In the genomic region with DNA sequence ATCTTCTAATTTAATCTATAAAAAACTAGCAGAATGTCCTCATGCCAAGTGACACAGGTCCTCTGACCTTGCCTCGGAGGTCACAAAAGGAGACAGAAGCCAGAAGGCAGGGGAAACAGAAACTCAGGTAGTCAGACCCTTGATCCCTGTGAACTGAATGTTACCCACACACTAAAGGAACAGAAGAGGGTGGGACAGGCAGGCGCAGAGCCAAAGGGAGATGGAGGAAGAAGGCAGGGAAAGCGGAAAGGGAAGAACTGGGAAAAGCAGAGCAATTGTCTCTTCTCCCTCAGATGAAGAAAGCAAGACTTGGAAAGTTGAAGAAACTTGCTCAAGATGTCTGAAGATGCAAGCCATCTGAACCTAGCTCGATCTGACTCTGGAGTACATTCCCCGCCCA, we compare ENCODE assay signal across 24 mouse cellular contexts.
A peak's percentile ranks its signal among the peaks of the same experiment; 100 is the strongest.
DNase-seq lines count a peak whose midpoint lies in the region; ATAC-seq and TF ChIP-seq lines count a peak whose summit lies in the region.
"Had no signal": no experiment of that assay in that cellular context is flagged by ENCODE, and none has a peak within 500 bp of the region (broad histone marks: within the 10 kb centered on the region; RNA-seq: fewer than 3 reads in every experiment).

No protein-coding gene starts in this region.

- H3K4me2 ChIP-seq in heart, embryonic 11.5 days: no peak overlapping the region
- H3K4me2 ChIP-seq in liver, postnatal 0 days (ENCODE audit: low read depth, low read length): no peak overlapping the region
- H3K4me2 ChIP-seq in heart, embryonic 15.5 days: no peak overlapping the region
- H3K4me2 ChIP-seq: embryonic facial prominence, embryonic 12.5 days; embryonic facial prominence, embryonic 15.5 days; hindbrain, embryonic 13.5 days; intestine, embryonic 15.5 days had no signal

- WGBS in heart, embryonic 11.5 days (ENCODE audit: insufficient replicate concordance): 74% methylated on average over 5 of the region's 5 CpGs
- WGBS in liver, adult 2 months: 76% methylated on average over 5 of the region's 5 CpGs
- WGBS in liver, postnatal 0 days (ENCODE audit: insufficient replicate concordance): 74% methylated on average over 5 of the region's 5 CpGs
- WGBS in heart, embryonic 15.5 days: 76% methylated on average over 5 of the region's 5 CpGs
- WGBS in embryonic facial prominence, embryonic 10.5 days: 86% methylated on average over 5 of the region's 5 CpGs

- peaks cover 5% of the 10 kb centered on the region; the same call in 1 of the 2 replicates for H3K4me1 ChIP-seq in heart, embryonic 11.5 days (ENCODE audit: control insufficient read depth, insufficient read depth, low read length)
- H3K4me1 ChIP-seq in liver, adult 2 months (ENCODE audit: control insufficient read depth, insufficient read depth, low read length): peaks cover 8% of the 10 kb centered on the region
- H3K4me1 ChIP-seq in liver, postnatal 0 days (ENCODE audit: insufficient read depth): peaks cover 4% of the 10 kb centered on the region
- H3K4me1 ChIP-seq in heart, embryonic 15.5 days (replicated peaks): peaks cover 15% of the 10 kb centered on the region
- no peaks in the 10 kb centered on the region for H3K4me1 ChIP-seq in embryonic facial prominence, embryonic 10.5 days
- H3K4me1 ChIP-seq: embryonic facial prominence, embryonic 12.5 days; embryonic facial prominence, embryonic 15.5 days; hindbrain, embryonic 13.5 days; intestine, embryonic 15.5 days had no signal

- TF ChIP-seq EP300 in liver, postnatal 0 days (IDR thresholded peaks at IDR 0.05; ENCODE audit: low read depth): no peak

- no peak overlapping the region for H3K27ac ChIP-seq in heart, embryonic 11.5 days (ENCODE audit: low read depth, low read length)
- H3K27ac ChIP-seq in liver, adult 2 months (replicated peaks; ENCODE audit: insufficient read depth, low read depth, low read length): no peak overlapping the region
- no peak overlapping the region for H3K27ac ChIP-seq in liver, postnatal 0 days (ENCODE audit: low read depth)
- 0 out of 2 replicates have a peak overlapping the region, but pooled peaks have one; percentile 49 for H3K27ac ChIP-seq in heart, embryonic 15.5 days
- no peak overlapping the region for H3K27ac ChIP-seq in embryonic facial prominence, embryonic 10.5 days (replicated peaks)
- H3K27ac ChIP-seq: embryonic facial prominence, embryonic 12.5 days; embryonic facial prominence, embryonic 15.5 days; hindbrain, embryonic 10.5 days; hindbrain, embryonic 13.5 days; intestine, embryonic 15.5 days had no signal

- ATAC-seq in heart, embryonic 11.5 days (replicated peaks; ENCODE audit: insufficient number of reproducible peaks, low FRiP score, low TSS enrichment): no peak
- ATAC-seq in liver, postnatal 0 days: no peak
- ATAC-seq in heart, embryonic 15.5 days (replicated peaks; ENCODE audit: insufficient number of reproducible peaks, insufficient read depth, low FRiP score, low read depth): no peak
- ATAC-seq: CD4-positive, CD25-positive, alpha-beta regulatory T cell, adult 4 months; forebrain, embryonic 14.5 days; forebrain, postnatal 0 days; hindbrain, embryonic 16.5 days; intestine, embryonic 15.5 days had no signal

- no peaks in the 10 kb centered on the region for H3K9me3 ChIP-seq in heart, embryonic 11.5 days (replicated peaks; ENCODE audit: control insufficient read depth, low read length)
- no peaks in the 10 kb centered on the region for H3K9me3 ChIP-seq in liver, postnatal 0 days (ENCODE audit: low read length)
- H3K9me3 ChIP-seq in heart, embryonic 15.5 days (replicated peaks): no peaks in the 10 kb centered on the region
- H3K9me3 ChIP-seq in embryonic facial prominence, embryonic 10.5 days: no peaks in the 10 kb centered on the region
- H3K9me3 ChIP-seq: embryonic facial prominence, embryonic 12.5 days; embryonic facial prominence, embryonic 15.5 days; hindbrain, embryonic 10.5 days; hindbrain, embryonic 13.5 days; intestine, embryonic 15.5 days had no signal

- H3K4me3 ChIP-seq in heart, embryonic 11.5 days (ENCODE audit: low read depth, low read length): no peak overlapping the region
- H3K4me3 ChIP-seq in liver, adult 2 months (ENCODE audit: insufficient read depth, low read depth, low read length): no peak overlapping the region
- H3K4me3 ChIP-seq in liver, postnatal 0 days (ENCODE audit: low read depth, low read length): no peak overlapping the region
- no peak overlapping the region for H3K4me3 ChIP-seq in heart, embryonic 15.5 days
- H3K4me3 ChIP-seq in embryonic facial prominence, embryonic 10.5 days: no peak overlapping the region
- H3K4me3 ChIP-seq: embryonic facial prominence, embryonic 12.5 days; embryonic facial prominence, embryonic 15.5 days; hindbrain, embryonic 10.5 days; hindbrain, embryonic 13.5 days; intestine, embryonic 15.5 days had no signal

- no peaks in the 10 kb centered on the region for H3K79me2 ChIP-seq in liver, adult 2 months (ENCODE audit: control insufficient read depth, insufficient read depth, low read length)

- H3K36me3 ChIP-seq in heart, embryonic 11.5 days (ENCODE audit: control insufficient read depth, insufficient read depth, low read length): no peaks in the 10 kb centered on the region
- H3K36me3 ChIP-seq in liver, adult 2 months (ENCODE audit: control insufficient read depth, insufficient read depth, low read length): no peaks in the 10 kb centered on the region
- H3K36me3 ChIP-seq in liver, postnatal 0 days (replicated peaks; ENCODE audit: insufficient read depth, low read length): no peaks in the 10 kb centered on the region
- H3K36me3 ChIP-seq in heart, embryonic 15.5 days: no peaks in the 10 kb centered on the region
- no peaks in the 10 kb centered on the region for H3K36me3 ChIP-seq in embryonic facial prominence, embryonic 10.5 days (replicated peaks)
- H3K36me3 ChIP-seq: embryonic facial prominence, embryonic 12.5 days; embryonic facial prominence, embryonic 15.5 days; hindbrain, embryonic 10.5 days; hindbrain, embryonic 13.5 days; intestine, embryonic 15.5 days had no signal

- no peak for TF ChIP-seq POLR2A in liver, adult 2 months (IDR thresholded peaks at IDR 0.05; ENCODE audit: extremely low read depth, insufficient read depth, low read length)

- no peaks in the 10 kb centered on the region for H3K27me3 ChIP-seq in heart, embryonic 11.5 days (ENCODE audit: control insufficient read depth, insufficient read depth, low read length)
- H3K27me3 ChIP-seq in liver, adult 2 months (ENCODE audit: control insufficient read depth, insufficient read depth, low read length): no peaks in the 10 kb centered on the region
- no peaks in the 10 kb centered on the region for H3K27me3 ChIP-seq in liver, postnatal 0 days (ENCODE audit: insufficient read depth, low read length)
- no peaks in the 10 kb centered on the region for H3K27me3 ChIP-seq in heart, embryonic 15.5 days
- no peaks in the 10 kb centered on the region for H3K27me3 ChIP-seq in embryonic facial prominence, embryonic 10.5 days (replicated peaks; ENCODE audit: low read depth, poor library complexity, severe bottlenecking)
- H3K27me3 ChIP-seq: embryonic facial prominence, embryonic 12.5 days; embryonic facial prominence, embryonic 15.5 days; hindbrain, embryonic 13.5 days; intestine, embryonic 15.5 days had no signal

- H3K9ac ChIP-seq in heart, embryonic 11.5 days (ENCODE audit: low read depth, low read length): no peak overlapping the region
- H3K9ac ChIP-seq in liver, adult 2 months (ENCODE audit: low read depth, low read length): no peak overlapping the region
- H3K9ac ChIP-seq in liver, postnatal 0 days (replicated peaks): no peak overlapping the region
- H3K9ac ChIP-seq in heart, embryonic 15.5 days: no peak overlapping the region
- H3K9ac ChIP-seq: embryonic facial prominence, embryonic 12.5 days; embryonic facial prominence, embryonic 15.5 days; forebrain, postnatal 0 days; hindbrain, embryonic 13.5 days; intestine, embryonic 15.5 days had no signal

- no peak for TF ChIP-seq CTCF in liver, adult 2 months (IDR thresholded peaks at IDR 0.05; ENCODE audit: low read depth, low read length)
- TF ChIP-seq CTCF in liver, postnatal 0 days (IDR thresholded peaks at IDR 0.05; ENCODE audit: low read depth): no peak

- peak; percentile 43 to 57 for DNase-seq in heart, adult 18-20 months
- peak; percentile 59 for DNase-seq in liver, adult 2 months (ENCODE audit: extremely low read depth, low read depth, low spot score)
- DNase-seq in liver, postnatal 0 days: no peak
- DNase-seq in heart, postnatal 4 days: peak; percentile 16
- no peak for DNase-seq in embryonic facial prominence, embryonic 10.5 days (ENCODE audit: low spot score)
- DNase-seq: adrenal gland, adult 2 months; adrenal gland, postnatal 14 days; cerebellum, adult 18-20 months; cerebellum, adult 9-10 months; cerebellum, postnatal 14 days; forebrain, postnatal 0 days; gastrocnemius, postnatal 25 days; kidney, adult 11 months; kidney, adult 8-10 months had no signal

Comparison
In these comparisons a context has a peak if more than half of its experiments do, and no peak if none do; other contexts are left out.
1. DNase-seq: peak in heart, adult 18-20 months (2 of 2), liver, adult 2 months (single experiment) and heart, postnatal 4 days (single experiment); none in liver, postnatal 0 days (single experiment) and embryonic facial prominence, embryonic 10.5 days (single experiment).